Mouse (Mus musculus) bone marrow, adult 2 months (tissue): ENCODE results near the gene Sned1. TPM values are rescaled to one million over a fixed set of nuclear protein-coding genes. Genes with fewer than 3 reads are reported as not detected.

Source experiments
- H3K27ac ChIP-seq: fragments of 200-500 bp; 2 replicates; pipeline ENCODE4 v1.5.1; 2012; ENCODE audit warnings: low read depth, mild to moderate bottlenecking, control low read depth, inconsistent platforms, low read length; ENCODE audit not compliant: control insufficient read depth, poor library complexity, insufficient read depth
- H3K4me1 ChIP-seq: fragments of 200-500 bp; 2 replicates; pipeline ENCODE4 v1.6.1; 2011; ENCODE audit warnings: low read length; ENCODE audit not compliant: control insufficient read depth, insufficient read depth
- H3K4me3 ChIP-seq: fragments of 200-500 bp; replicated peaks from 2 replicates; pipeline ENCODE3; 2011; ENCODE audit warnings: mild to moderate bottlenecking, low read depth, low read length, control low read depth; ENCODE audit not compliant: control insufficient read depth
- CTCF ChIP-seq: fragments of 200-500 bp; IDR thresholded peaks from 2 replicates; pipeline ENCODE4 v1.5.1; 2011; ENCODE audit warnings: low read length, control low read depth; ENCODE audit not compliant: control insufficient read depth, insufficient read depth
- POLR2A ChIP-seq: fragments of 200-500 bp; IDR thresholded peaks from 2 replicates; pipeline ENCODE4 v1.6.1; 2011; ENCODE audit warnings: low read depth, mild to moderate bottlenecking, control low read depth, low read length, borderline replicate concordance; ENCODE audit not compliant: control insufficient read depth
- WGBS: fragments of 180-500 bp; shearing (Covaris S2); methylation state at CpG from one replicate; pipeline ENCODE4 v1.1.7; 2018; 5-methylcytosine and 5-hydroxymethylcytosine counted together
- polyA plus RNA-seq: library from polyadenylated mRNA; stranded (reverse); fragments of >200 nt; gene quantifications from 2 replicates; pipeline ENCODE4 v1.2.4, GENCODE M21; 2011; ENCODE audit warnings: low replicate concordance; ENCODE audit not compliant: missing spikeins, insufficient read depth, insufficient read length

The Sned1 gene
- polyA plus RNA-seq, 1 experiment = 4.7 TPM

GRCm38 (mm10) chr1:93225731-93226520 lies 9.7 kb upstream of the Sned1 start:
- H3K4me3 ChIP-seq = no peak overlapping the region
- WGBS = 82% methylated on average over 5 of the region's 5 CpGs
- H3K27ac ChIP-seq = no peak overlapping the region
- TF ChIP-seq CTCF (no peak), POLR2A (no peak)
- no peaks in the 10 kb centered on the region for H3K4me1 ChIP-seq

GRCm38 (mm10) chr1:93227303-93227975 lies 8.2 kb upstream of the Sned1 start:
- no peak overlapping the region for H3K4me3 ChIP-seq
- 0 out of 2 replicates have a peak, but pooled peaks have one; percentile 2 for TF ChIP-seq CTCF
- no peak for TF ChIP-seq POLR2A
- WGBS = 75% methylated on average over 7 of the region's 7 CpGs
- H3K4me1 ChIP-seq = no peaks in the 10 kb centered on the region
- no peak overlapping the region for H3K27ac ChIP-seq

GRCm38 (mm10) chr1:93227976-93228365 lies 7.7 kb upstream of the Sned1 start:
- H3K27ac ChIP-seq = no peak overlapping the region
- no peaks in the 10 kb centered on the region for H3K4me1 ChIP-seq
- TF ChIP-seq POLR2A = no peak
- TF ChIP-seq CTCF = no peak
- H3K4me3 ChIP-seq = no peak overlapping the region
- WGBS = 87% methylated on average over 7 of the region's 7 CpGs

GRCm38 (mm10) chr1:93229221-93229620 lies 6.4 kb upstream of the Sned1 start:
- 79% methylated on average over 6 of the region's 6 CpGs for WGBS
- H3K27ac ChIP-seq = no peak overlapping the region
- TF ChIP-seq CTCF (no peak), POLR2A (no peak)
- H3K4me3 ChIP-seq = no peak overlapping the region
- H3K4me1 ChIP-seq = no peaks in the 10 kb centered on the region

- Histone ChIP-seq H3K27ac (no peak overlapping the region), H3K4me3 (no peak overlapping the region), H3K4me1 (no peaks in the 10 kb centered on the region)
- no peak for TF ChIP-seq POLR2A
- TF ChIP-seq CTCF = no peak
- WGBS = 73% methylated on average over 4 of the region's 4 CpGs
These were observed 6.0 kb upstream of the Sned1 start for GRCm38 (mm10) chr1:93229626-93230025.

GRCm38 (mm10) chr1:93236545-93236924 lies 894 bp downstream of the Sned1 start:
- TF ChIP-seq POLR2A (no peak), CTCF (peak; percentile 16; the same call in 1 of the 2 replicates)
- H3K27ac ChIP-seq = no peak overlapping the region
- H3K4me1 ChIP-seq = no peaks in the 10 kb centered on the region
- peak overlapping the region; percentile 50 for H3K4me3 ChIP-seq
- WGBS = 22% methylated on average over 3 of the region's 3 CpGs

GRCm38 (mm10) chr1:93237676-93238075 lies 2.0 kb downstream of the Sned1 start:
- WGBS = 83% methylated on average over 10 of the region's 10 CpGs
- TF ChIP-seq POLR2A = no peak
- H3K4me1 ChIP-seq = no peaks in the 10 kb centered on the region
- H3K4me3 ChIP-seq = no peak overlapping the region
- no peak overlapping the region for H3K27ac ChIP-seq

- TF ChIP-seq POLR2A = no peak
- no peak for TF ChIP-seq CTCF
- H3K4me1 ChIP-seq = no peaks in the 10 kb centered on the region
- no peak overlapping the region for H3K27ac ChIP-seq
- WGBS = 66% methylated on average over 4 of the region's 4 CpGs
- H3K4me3 ChIP-seq = no peak overlapping the region
These were observed 2.6 kb downstream of the Sned1 start for GRCm38 (mm10) chr1:93238201-93238600.
